Mouse (Mus musculus) hindbrain, embryonic 14.5 days (tissue): ENCODE measurements around the gene E2f8. TPM values are rescaled to one million over a fixed set of nuclear protein-coding genes. Genes with fewer than 3 reads are reported as not detected.

ENCODE experiments used
- ATAC-seq: fragments of 200-750 bp; cut with Nextera tagmentation; 2 replicates; pipeline ENCODE4 v1.8.0; 2017; ENCODE audit warnings: moderate number of reproducible peaks, mild to moderate bottlenecking, moderate TSS enrichment, moderate library complexity; ENCODE audit not compliant: low FRiP score
- DNase-seq: peaks from one replicate; pipeline ENCODE4 v3.0.0-alpha.2; 2015; ENCODE audit warnings: low spot score
- H3K27ac ChIP-seq: fragments of 300-500 bp; sonication (generic); 2 replicates; pipeline ENCODE4 v1.5.1; 2014; ENCODE audit warnings: mild to moderate bottlenecking, moderate library complexity
- H3K27me3 ChIP-seq: fragments of 300-500 bp; sonication (generic); 2 replicates; pipeline ENCODE4 v1.6.1; 2014; ENCODE audit warnings: mild to moderate bottlenecking, low read length, mixed read lengths; ENCODE audit not compliant: control insufficient read depth, insufficient read depth
- H3K36me3 ChIP-seq: fragments of 300-500 bp; sonication (generic); replicated peaks from 2 replicates; pipeline ENCODE4 v1.6.1; 2014; ENCODE audit not compliant: control insufficient read depth, insufficient read depth
- H3K4me1 ChIP-seq: fragments of 300-500 bp; sonication (generic); replicated peaks from 2 replicates; pipeline ENCODE4 v1.6.1; 2014; ENCODE audit warnings: antibody characterized with exemption, low read length, mixed read lengths; ENCODE audit not compliant: control insufficient read depth, insufficient read depth
- H3K4me2 ChIP-seq: fragments of 300-500 bp; sonication (generic); replicated peaks from 2 replicates; pipeline ENCODE4 v1.6.1; 2014; ENCODE audit warnings: mild to moderate bottlenecking, moderate library complexity
- H3K4me3 ChIP-seq: fragments of 300-500 bp; sonication (generic); replicated peaks from 2 replicates; pipeline ENCODE4 v1.5.1; 2014; ENCODE audit warnings: mild to moderate bottlenecking, low read length
- H3K9ac ChIP-seq: fragments of 300-500 bp; sonication (generic); 2 replicates; pipeline ENCODE4 v1.6.1; 2014
- H3K9me3 ChIP-seq: fragments of 300-500 bp; sonication (generic); 2 replicates; pipeline ENCODE4 v1.6.1; 2016; ENCODE audit warnings: low read length; ENCODE audit not compliant: control insufficient read depth
- WGBS: fragments of 180-500 bp; shearing (Covaris S2); extraction: QIAGEN DNeasy Blood & Tissue Kit; methylation state at CpG from one replicate; pipeline ENCODE4 v1.1.7; 2014; 5-methylcytosine and 5-hydroxymethylcytosine counted together
- polyA plus RNA-seq: library from polyadenylated mRNA; unstranded; fragments of >200 nt; fragmentation: Nextera tagmentation; extraction: Ambion mirVana; gene quantifications from 2 replicates; pipeline ENCODE4 v1.2.1, GENCODE M21; 2014

The E2f8 gene
- 2.4 and 2.7 TPM in 2 replicates for polyA plus RNA-seq

GRCm38 (mm10) chr7:48881486-48881885 is at the start of gene E2f8:
Gene E2f8 (minus strand): TSS chr7:48881596.
- DNase-seq (peak; percentile 55), ATAC-seq (peak; percentile 54)
- H3K27ac ChIP-seq: no peak within 1 kb of the TSS
- H3K36me3 ChIP-seq: no peaks in the 10 kb centered on the region
- H3K4me1 ChIP-seq: peaks cover 5% of the 10 kb centered on the region; the same call in 1 of the 2 replicates
- no peaks in the 10 kb centered on the region for H3K9me3 ChIP-seq
- peak within 1 kb of the TSS; percentile 100 for H3K4me2 ChIP-seq
- peaks cover 25% of the 10 kb centered on the region for H3K27me3 ChIP-seq
- peak within 1 kb of the TSS; percentile 74 for H3K4me3 ChIP-seq
- 0% methylated on average over 36 of the region's 41 CpGs for WGBS
- peak within 1 kb of the TSS; percentile 51 for H3K9ac ChIP-seq

- ATAC-seq (no peak), DNase-seq (peak; percentile 42)
- H3K9ac ChIP-seq: no peak overlapping the region
- 19% methylated on average over 5 of the region's 5 CpGs for WGBS
- no peak overlapping the region for H3K4me3 ChIP-seq
- no peak overlapping the region for H3K27ac ChIP-seq
- H3K4me2 ChIP-seq: no peak overlapping the region
- H3K27me3 ChIP-seq: no peaks in the 10 kb centered on the region
- H3K9me3 ChIP-seq: no peaks in the 10 kb centered on the region
- no peaks in the 10 kb centered on the region for H3K36me3 ChIP-seq
- no peaks in the 10 kb centered on the region for H3K4me1 ChIP-seq
These were observed 49.0 kb upstream of the E2f8 start for GRCm38 (mm10) chr7:48930399-48930798.

GRCm38 (mm10) chr7:48928364-48928763 is 47.0 kb upstream of the E2f8 start:
- DNase-seq: peak; percentile 54
- Histone ChIP-seq H3K36me3 (no peaks in the 10 kb centered on the region), H3K4me3 (no peak overlapping the region), H3K4me1 (no peaks in the 10 kb centered on the region), H3K27me3 (no peaks in the 10 kb centered on the region), H3K4me2 (no peak overlapping the region), H3K9me3 (no peaks in the 10 kb centered on the region), H3K9ac (no peak overlapping the region), H3K27ac (no peak overlapping the region)
- WGBS: 3% methylated on average over 3 of the region's 3 CpGs
- ATAC-seq: 0 out of 2 replicates have a peak, but pooled peaks have one; percentile 25

- Histone ChIP-seq H3K4me1 (no peaks in the 10 kb centered on the region), H3K36me3 (no peaks in the 10 kb centered on the region), H3K9ac (no peak overlapping the region), H3K27me3 (no peaks in the 10 kb centered on the region), H3K27ac (no peak overlapping the region), H3K4me2 (no peak overlapping the region), H3K4me3 (no peak overlapping the region), H3K9me3 (no peaks in the 10 kb centered on the region)
- no peak for ATAC-seq
- WGBS: 87% methylated on average over 3 of the region's 3 CpGs
- DNase-seq: no peak
These were observed 43.8 kb upstream of the E2f8 start for GRCm38 (mm10) chr7:48925214-48925613.

GRCm38 (mm10) chr7:48923620-48924019 is 42.2 kb upstream of the E2f8 start:
- 85% methylated on average over 10 of the region's 10 CpGs for WGBS
- Histone ChIP-seq H3K4me3 (no peak overlapping the region), H3K4me1 (no peaks in the 10 kb centered on the region), H3K36me3 (no peaks in the 10 kb centered on the region), H3K4me2 (no peak overlapping the region), H3K27me3 (no peaks in the 10 kb centered on the region), H3K9ac (no peak overlapping the region), H3K9me3 (no peaks in the 10 kb centered on the region), H3K27ac (no peak overlapping the region)
- ATAC-seq: no peak
- no peak for DNase-seq

- Histone ChIP-seq H3K27me3 (0 out of 2 replicates have a peak, but pooled peaks cover 5% of the 10 kb centered on the region), H3K4me2 (no peak overlapping the region)
- no peak for ATAC-seq
These were observed 37.0 kb upstream of the E2f8 start for GRCm38 (mm10) chr7:48918389-48918788.

GRCm38 (mm10) chr7:48917988-48918387 is 36.6 kb upstream of the E2f8 start:
- Histone ChIP-seq H3K4me3 (no peak overlapping the region), H3K4me1 (peaks cover 15% of the 10 kb centered on the region; the same call in 1 of the 2 replicates), H3K4me2 (no peak overlapping the region), H3K27me3 (0 out of 2 replicates have a peak, but pooled peaks cover 5% of the 10 kb centered on the region), H3K27ac (no peak overlapping the region), H3K36me3 (no peaks in the 10 kb centered on the region), H3K9me3 (no peaks in the 10 kb centered on the region), H3K9ac (no peak overlapping the region)
- ATAC-seq (no peak), DNase-seq (no peak)
- WGBS: 6% methylated on average over 5 of the region's 5 CpGs

More at GRCm38 (mm10) chr7:48918389-48918788, 37.0 kb upstream of the E2f8 start:
- Histone ChIP-seq H3K9ac (no peak overlapping the region), H3K36me3 (no peaks in the 10 kb centered on the region), H3K4me1 (peaks cover 15% of the 10 kb centered on the region; the same call in 1 of the 2 replicates), H3K27ac (no peak overlapping the region), H3K4me3 (no peak overlapping the region), H3K9me3 (no peaks in the 10 kb centered on the region)
- no peak for DNase-seq
- WGBS: 25% methylated on average over 11 of the region's 11 CpGs

- H3K27ac ChIP-seq: no peak overlapping the region
- H3K27me3 ChIP-seq: 0 out of 2 replicates have a peak, but pooled peaks cover 5% of the 10 kb centered on the region
- DNase-seq (no peak), ATAC-seq (no peak)
- H3K9me3 ChIP-seq: no peaks in the 10 kb centered on the region
- WGBS: 24% methylated on average over 5 of the region's 5 CpGs
- H3K4me2 ChIP-seq: no peak overlapping the region
- H3K4me1 ChIP-seq: peaks cover 15% of the 10 kb centered on the region; the same call in 1 of the 2 replicates
- no peak overlapping the region for H3K9ac ChIP-seq
- H3K36me3 ChIP-seq: no peaks in the 10 kb centered on the region
- no peak overlapping the region for H3K4me3 ChIP-seq
These were observed 36.1 kb upstream of the E2f8 start for GRCm38 (mm10) chr7:48917463-48917862.

- no peak overlapping the region for H3K9ac ChIP-seq
- DNase-seq: no peak
These were observed 33.5 kb upstream of the E2f8 start for GRCm38 (mm10) chr7:48914630-48915506.

More at GRCm38 (mm10) chr7:48914630-48915506, 33.5 kb upstream of the E2f8 start:
- WGBS: 38% methylated on average over 12 of the region's 12 CpGs
- H3K27me3 ChIP-seq: 0 out of 2 replicates have a peak, but pooled peaks cover 5% of the 10 kb centered on the region
- H3K4me3 ChIP-seq: no peak overlapping the region
- H3K9me3 ChIP-seq: no peaks in the 10 kb centered on the region
- H3K4me2 ChIP-seq: no peak overlapping the region
- H3K4me1 ChIP-seq: peaks cover 22% of the 10 kb centered on the region; the same call in 1 of the 2 replicates
- ATAC-seq: peak; percentile 37
- peak overlapping the region; percentile 27; the same call in 1 of the 2 replicates for H3K27ac ChIP-seq
- no peaks in the 10 kb centered on the region for H3K36me3 ChIP-seq
